Mouse (Mus musculus) mouse trophoblast stem cell (cell line): ENCODE data around the gene Insyn1.

Experiments used
- in situ Hi-C, 2 experiments: fragments of 300-500 bp; cut with MseI, MboI; formaldehyde crosslinking; loops; 2 replicates in 1 of 2; 3 replicates in 1 of 2; pipeline ENCODE4 v1.15.1; 2025

The Insyn1 gene

DNA sequence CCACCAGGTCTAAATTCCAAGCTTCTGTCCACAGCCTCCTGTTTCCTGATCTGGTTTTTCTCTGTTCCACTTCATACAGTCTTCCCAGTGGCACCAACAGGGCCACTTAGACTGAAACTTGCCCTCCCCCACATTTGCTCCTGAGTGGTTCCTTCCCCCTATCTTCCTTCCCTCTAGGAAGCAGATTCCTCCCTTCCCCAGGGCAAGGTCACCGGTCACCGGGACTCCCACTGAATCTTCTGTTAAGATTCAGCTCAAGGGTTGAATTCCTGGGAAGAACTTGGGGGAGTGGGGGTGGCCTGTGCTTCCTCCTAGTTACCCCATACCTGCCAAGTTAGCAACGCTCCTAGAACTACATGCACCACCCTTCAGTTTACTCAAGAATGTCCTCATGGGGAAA, 1.3 kb upstream of the Insyn1 start:
- in situ Hi-C loops, result no loop called here

DNA sequence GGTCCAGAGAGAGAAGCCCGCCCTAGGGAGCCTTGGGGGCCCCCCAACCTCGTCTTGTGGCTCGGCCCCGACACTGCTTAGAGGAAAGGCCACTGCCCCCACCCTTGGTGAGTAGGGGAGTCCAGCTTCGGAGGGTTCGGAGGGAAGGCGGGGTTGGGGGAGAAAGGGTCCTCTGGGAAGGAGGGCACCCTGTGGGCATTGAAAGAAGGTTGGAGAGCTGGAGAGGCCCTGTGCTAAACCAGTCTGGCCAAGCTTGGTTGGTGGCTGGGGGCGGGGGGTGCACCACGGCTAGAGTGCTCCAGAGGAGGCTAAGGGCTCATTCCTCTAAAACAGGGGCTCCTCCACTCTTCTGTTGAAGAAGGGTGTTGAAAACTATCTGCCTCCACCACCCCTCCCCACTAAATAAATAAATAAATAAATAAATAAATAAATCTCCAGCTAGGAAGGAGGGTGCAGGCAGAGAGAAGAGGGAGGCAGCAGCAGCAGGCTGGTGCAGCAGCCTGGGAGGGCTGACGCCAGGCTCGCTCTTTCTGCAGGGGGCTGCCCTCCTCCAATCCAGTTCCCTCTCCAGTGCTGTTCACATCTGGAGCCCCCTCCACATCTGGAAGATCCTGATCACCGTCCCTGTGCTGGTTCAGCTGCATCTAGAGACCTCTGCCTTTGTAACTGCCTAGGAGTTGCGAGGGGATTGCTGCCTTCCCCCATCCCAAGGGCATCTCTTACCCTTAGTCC, 896 bp downstream of the Insyn1 start:
- in situ Hi-C loops, result no loop called here

DNA sequence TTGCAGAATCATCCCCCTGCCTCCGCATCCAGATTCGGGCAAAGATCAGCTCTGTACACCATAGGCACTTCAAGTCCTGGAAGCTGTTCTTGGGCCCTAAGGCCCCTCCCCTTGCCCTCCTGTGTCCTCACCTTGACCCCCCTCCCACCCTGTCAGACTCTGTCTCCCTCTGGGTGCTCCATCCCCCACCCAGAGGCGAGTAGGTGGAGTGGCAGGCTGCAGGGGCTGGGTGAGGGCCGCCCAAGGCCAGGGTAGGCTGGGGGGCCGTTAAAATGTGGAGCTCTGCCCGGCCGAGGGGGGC, 1.4 kb downstream of the Insyn1 start:
- in situ Hi-C loops, result no loop called here

DNA sequence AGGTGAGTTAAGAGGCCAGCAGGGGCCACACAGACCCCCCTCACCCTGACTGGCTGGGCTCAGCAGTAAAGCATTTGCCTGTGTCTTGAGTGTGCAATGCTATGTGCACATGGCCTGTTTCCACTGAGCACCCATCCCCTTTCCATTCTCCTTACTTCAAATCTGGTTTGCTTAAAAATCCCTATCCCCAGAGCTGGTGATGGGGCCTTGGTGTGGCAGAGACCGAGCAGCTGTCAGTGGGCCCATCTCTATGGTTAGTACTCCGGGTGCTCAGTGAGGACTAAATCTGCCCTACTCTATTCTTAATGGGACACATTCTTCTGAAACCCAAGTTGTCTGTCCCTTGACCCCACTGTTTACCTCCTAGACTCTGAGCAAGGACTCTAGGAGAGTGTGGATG, 2.0 kb downstream of the Insyn1 start:
- in situ Hi-C loops, result no loop called here

DNA sequence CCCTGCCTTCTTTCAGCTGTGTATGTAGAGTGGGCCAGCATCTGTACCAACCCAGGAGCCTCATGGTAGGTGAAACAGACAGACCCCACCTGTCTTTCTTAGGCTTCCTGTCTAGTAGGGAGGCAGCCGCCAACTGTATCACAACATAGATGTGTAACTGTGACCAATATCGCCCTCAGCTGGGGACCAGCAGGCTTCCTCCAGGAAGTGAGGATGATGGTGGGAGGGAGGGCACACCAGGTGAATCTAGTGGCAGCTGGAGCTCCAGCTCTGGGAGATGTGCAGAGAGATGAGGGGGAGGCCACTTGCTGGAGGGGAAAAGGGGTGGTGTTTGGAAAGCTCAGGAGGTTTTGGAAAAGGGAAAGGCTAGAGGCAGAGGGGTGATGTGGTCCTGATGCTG, 6.6 kb downstream of the Insyn1 start:
- in situ Hi-C loops, result no loop called here

DNA sequence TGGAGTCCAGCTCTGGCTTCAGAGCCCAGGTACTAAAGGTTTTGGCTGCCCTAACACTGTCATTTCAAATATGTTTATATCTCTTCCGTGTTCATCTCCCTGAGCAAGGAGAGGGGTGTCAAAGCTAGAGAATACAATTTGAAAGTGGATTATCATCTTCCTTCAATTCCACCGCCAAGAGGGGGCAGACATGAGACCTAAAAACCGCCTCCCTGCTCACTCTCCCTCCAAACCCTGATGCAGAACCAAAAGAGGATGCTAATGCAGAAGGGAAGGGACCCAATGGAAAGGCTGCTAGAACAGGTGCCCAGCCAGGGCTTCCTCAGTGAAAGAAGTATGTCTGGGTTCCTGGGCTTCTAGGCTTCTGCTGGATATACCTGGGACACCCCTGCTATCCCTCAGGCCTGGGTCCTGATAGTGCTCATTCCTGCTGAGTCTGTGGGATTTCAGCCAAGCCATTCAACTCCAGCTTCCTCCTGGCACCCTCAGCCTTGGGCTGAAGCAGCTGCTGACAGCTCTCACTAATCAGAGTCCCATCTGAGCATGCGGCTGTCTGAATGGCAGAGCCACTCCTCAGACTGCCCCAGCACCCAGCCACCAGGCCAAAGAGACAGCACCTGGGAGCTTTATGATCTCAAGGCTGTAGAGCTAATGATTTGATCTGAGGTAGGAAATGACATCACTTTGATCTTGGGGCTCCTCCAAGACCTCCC, 8.2 kb downstream of the Insyn1 start:
- in situ Hi-C loops, result no loop called here

DNA sequence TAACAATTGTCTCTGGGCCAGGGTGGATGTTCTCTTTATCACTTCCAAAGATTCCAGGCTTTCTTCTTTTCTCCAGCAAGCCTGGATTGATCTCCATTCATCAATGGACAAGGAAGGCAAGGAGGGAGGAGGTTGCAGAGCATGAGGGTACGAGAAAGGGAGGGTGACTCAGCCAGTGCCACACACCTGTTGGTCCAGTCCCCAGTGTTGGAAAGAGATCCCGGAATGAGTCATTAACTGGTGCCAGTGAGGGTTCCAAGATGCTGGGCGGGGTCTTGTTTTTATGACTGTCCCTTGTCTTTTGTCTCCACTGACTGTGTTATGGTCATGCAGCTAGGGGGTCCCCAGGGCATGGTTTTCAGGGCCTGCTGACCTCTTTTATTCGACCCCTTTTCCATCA, 9.5 kb downstream of the Insyn1 start:
- in situ Hi-C loops, result no loop called here

DNA sequence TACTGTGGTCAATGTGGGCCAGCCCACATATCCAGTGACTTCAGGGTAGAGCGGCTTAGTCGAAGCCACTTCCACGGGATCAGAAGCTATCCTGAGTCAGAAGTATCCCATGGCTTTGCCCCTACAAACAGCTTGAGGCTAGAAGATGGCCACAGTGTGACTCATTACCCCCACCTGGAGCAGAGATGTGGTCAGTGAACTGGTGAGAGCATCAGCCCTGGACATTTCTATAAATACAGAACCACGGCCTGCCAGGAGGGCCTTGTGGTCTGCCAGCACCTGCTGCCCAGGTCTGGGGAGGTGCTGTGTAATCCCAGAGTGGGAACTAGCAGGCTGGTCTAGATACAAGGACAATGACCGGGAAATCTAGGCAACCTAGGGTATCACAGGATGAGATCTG, 12.5 kb downstream of the Insyn1 start:
- in situ Hi-C loops, result no loop called here

DNA sequence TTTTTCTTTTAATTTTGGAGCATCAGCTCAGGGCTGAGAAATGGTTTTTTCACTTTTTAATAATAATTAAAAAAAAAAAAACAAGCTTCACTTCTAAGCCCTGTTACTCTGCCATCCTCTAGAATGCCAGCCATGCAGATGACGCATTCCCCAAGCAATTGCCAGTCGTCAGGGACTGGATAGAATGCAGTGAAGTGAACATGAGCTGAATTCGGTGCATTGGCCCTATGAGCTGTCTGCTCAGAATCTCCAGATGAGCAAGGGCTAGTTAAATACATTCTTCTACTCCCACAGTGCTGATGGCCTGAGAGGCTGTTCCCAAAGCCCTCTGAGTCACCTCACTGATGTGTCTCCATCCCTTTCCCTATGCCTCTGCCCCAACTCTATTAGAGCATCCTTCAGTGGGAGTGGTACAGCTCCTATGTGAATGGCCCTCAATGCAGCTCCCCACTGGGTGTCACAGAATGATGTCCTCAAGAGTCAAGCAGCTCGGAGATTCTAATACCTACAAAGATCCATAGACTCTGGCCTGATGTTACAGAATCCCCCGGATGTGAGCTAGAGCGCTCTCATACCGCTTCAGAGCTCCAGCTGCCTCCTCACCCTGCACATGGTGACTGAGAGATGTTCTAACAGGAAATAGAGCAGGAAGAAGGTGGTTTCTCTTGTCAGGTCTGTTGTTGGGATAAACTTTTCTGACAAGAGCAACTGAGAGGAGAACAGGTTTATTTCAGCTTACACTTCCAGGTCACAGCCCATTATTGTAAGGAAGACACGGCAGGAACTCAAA, 19.0 kb downstream of the Insyn1 start:
- in situ Hi-C loops, result no loop called here

DNA sequence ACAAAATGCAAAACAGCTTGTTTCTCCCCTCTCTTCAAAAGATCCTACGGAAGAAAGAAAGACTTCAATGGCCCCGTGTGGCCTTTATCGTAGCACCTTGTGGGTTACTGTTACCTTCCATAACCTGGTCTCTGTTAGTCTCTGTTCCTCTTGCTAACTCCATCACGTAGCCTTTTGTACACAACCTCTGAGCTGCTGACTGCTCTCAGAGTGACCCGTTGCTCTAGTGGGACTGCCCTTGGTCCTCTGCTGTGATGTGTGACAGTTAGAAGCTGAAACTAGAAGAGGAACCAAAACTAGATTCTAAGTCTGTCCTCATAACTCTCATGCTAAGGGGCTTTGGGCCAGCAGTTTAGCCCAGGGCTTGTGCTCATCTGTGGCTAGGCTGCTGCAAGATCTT, 22.0 kb downstream of the Insyn1 start:
- in situ Hi-C loops, result no loop called here

DNA sequence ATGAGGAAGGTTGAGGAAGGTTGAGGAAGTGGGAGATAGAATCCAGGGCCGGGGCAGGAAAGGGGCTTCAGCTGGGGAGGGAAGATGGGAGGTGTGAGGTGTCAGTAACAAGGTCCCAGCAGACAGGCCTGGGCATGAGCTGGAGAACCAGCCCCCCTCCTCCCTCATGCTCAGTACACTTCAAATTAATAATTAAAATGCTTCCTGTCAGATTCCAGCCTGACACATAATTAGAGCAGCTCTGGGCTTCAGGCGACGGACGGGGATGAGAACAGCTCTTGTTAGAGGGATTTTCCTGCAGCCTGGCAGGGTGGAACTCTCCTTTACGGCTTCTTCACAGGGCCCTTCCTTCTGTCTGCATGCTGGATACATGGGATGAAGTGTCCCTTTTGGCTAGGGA, 25.3 kb downstream of the Insyn1 start:
- in situ Hi-C loops, result no loop called here

DNA sequence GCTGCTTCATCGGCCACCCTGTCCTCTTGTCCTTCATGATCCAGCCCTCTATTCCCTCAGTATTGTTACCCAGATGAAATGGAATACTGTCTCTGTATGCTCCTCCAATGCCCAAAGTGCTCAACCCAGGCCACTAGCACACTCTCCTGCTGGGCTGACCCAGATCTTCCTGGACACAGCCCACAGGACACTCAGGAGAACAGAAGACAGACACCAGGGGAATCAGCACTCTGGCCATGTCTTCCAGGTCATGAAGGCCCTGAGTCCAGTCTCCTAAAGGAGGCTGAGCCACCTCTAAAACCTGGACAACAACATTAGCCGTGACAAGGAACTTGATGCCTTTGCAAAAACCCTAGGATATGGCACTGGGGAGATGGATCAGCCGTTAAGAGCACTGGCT, 28.1 kb downstream of the Insyn1 start:
- in situ Hi-C loops, result no loop called here

DNA sequence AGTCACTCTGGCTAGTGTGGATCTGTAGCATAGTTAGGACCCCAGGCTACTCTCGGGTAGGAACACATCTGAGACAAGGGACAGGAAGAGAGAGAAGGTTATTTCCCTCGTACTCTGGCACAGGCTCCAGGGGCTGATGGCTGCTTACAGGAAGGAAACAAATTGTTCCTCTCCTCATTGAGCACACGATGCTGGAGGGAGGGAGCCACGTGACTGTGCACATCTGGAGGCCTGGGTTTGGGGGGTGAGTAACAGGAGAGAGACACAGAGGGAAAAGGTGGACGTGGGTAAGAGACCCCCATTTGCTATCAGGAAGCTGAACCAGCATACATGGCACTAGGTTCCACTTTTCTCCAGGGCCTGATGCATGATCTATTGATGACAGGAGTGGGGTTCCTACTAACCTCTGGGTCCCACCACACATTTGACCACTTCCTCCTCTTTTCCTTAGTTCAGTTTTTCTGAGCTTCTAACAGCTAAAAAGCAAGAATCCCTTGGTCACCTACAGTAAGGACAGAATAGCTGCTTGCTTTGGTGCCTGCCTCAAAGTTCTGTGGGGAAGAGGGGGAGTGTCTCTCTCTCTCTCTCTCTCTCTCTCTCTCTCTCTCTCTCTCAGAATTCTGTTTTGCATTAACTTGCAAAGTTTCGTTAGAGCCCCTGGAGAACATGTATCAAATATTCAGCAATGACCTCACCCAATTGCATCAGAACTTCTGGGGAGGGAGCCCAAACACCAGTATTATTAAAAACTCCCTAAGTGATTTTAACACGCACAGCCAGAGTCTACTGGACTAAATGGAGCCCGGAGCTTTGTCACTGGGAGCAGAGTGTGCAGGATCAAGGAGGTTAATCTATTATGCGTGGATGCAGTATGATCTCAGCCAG, 29.7 kb downstream of the Insyn1 start:
- in situ Hi-C loops, result no loop called here

DNA sequence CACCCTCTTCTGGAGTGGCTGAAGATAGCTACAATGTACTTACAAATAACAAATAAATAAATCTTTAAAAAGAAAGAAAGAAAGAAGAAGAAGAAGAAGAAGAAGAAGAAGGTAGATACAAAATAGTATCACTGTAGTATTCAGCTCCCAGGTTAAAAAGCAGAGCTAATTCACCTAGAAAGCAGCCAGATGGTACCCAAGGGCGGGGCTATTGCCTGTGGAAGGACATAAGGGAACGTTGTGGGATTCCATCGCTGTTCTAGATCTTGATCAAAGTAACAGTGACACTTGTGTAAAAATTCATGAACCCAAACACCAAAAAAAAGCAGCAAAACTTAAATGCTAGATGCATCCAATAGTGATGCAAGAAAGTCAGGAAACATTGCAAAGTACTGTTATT, 31.6 kb downstream of the Insyn1 start:
- in situ Hi-C loops, result no loop called here

DNA sequence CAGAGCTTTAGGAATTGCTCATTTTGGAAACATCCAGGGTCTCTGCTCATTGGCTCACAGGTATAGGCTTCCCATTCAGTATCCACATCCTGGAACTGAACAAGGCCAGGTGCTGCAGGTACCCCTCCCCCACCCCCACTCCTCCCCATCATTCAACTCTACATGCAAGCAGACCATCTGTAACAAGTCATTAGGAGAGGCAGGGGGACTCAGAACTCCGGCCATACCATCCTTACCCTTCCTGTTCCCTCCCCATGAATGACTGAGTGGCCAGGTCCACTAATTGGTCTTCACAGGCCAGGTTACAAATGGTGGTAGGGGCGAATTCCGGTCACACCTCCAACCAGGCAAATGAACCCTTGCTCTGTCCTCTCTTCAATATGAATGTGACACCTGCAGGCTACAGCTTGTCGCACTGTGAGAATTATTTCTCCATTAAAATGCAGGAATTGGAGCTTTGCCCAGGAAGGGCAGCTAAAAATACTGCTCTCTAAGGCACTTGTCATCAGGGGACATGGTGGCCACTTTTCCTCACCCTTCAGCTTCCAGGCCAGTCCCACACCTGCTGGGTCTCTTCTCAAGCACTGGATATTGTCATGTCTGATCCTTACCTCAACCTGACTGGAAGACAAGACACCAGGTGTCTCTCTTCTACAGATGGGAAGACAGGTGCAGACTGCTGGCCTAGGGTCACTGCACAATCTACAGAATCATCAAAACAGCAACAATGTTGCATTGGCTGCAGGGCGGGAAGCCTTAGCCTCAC, 32.6 kb downstream of the Insyn1 start:
- in situ Hi-C loops, result no loop called here

DNA sequence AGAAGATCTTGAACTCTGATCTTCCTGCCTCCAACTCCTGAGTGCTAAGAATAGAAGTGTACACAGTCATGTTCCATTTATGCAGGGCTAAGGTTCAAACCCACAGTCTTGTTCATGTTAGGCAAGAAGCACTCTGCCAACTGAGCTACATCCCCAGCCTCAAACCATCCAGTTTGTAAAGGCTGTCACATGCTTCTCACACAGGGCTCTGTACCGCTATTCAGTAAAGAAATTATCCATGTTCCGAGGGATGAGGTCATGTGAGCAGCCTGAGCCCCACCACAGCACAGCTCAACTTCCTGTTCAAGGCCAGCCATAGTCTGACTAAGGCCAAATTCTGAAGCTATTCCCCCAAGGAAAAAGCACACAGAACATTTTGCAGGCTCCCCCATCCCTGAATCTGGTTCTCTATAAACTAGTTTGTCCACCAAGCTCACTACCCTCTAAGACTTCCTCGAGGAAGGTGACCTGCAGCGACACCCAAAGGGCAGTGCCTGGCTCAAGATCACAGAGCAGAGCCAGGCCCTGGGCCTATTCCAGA, 33.5 kb downstream of the Insyn1 start:
- in situ Hi-C loops, result no loop called here

DNA sequence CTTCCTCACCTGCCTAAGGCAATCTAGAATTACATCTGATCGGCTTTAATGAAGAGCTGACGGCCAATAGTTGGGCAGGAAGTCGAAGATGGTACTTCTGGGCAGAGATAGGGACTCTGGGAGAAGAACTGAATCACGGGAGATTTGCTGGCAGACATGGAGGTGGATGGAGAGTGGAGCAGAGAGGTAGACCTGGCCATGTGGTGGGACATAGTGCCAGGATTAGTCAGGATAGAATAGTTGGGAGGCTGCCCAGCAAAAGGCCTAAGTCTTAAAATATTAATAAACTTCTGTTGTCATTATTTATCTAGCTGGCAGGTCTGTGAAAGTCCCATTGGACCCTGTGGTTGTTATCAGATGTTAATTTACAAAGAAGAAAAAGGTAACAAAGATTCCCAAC, 36.7 kb downstream of the Insyn1 start:
- in situ Hi-C loops, result no loop called here

DNA sequence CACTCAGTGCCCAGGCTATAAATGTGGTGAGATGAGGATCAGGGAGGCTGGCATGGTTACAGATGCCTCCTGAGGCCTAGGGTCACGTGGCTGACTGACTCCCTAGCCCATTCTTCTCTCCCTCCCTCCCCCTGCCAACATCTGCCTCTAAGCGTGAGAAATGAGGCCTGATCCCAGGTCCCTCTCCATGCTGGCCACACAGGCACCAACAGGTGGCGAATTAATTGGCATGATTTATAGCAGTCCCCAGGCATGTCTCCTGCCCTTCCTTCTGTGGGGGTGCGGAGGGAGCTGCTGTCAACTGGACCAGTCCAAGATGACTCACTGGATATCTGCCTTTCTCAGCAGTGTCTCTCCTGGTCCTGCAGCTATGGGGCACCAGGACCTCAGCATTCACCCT, 39.4 kb downstream of the Insyn1 start:
- in situ Hi-C loops, result no loop called here

DNA sequence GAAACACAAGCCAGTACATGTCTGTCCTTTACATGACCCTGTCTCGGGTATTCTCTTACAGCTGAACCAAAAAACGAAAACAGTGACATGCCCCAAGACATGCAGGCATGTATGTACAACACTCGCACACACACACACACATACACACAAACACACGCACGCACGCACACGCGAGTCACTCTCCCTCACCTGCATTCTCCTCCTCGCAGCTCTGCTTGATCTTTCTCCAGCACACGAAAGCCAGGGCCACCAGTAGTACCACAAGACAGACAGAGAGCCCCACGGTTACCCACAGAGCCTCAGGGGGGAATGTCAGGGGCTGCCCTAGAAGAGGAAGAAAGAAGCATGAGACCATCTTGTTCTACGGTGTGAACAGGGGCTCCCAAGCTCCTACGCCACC, 42.0 kb downstream of the Insyn1 start:
- in situ Hi-C loops, result no loop called here

DNA sequence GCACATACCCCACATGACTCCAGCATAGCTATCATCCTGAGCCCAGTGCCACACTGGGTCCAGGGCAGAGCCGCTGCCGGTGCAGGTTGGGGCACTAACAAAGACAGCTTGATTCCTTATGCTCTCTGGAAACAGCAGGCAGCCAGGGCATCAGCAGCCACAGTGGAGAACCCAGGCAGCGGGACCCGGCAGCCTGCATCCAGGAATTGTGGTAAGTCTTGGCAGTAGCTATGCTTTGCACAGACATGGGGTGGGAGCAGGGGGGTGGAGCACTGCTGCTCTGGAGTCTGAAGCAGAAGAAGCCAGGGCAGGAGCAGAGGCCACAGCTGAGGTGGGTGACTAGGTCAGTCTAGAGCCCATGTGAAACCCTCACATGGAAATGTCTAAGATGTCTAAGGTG, 43.8 kb downstream of the Insyn1 start:
- in situ Hi-C loops, result no loop called here

DNA sequence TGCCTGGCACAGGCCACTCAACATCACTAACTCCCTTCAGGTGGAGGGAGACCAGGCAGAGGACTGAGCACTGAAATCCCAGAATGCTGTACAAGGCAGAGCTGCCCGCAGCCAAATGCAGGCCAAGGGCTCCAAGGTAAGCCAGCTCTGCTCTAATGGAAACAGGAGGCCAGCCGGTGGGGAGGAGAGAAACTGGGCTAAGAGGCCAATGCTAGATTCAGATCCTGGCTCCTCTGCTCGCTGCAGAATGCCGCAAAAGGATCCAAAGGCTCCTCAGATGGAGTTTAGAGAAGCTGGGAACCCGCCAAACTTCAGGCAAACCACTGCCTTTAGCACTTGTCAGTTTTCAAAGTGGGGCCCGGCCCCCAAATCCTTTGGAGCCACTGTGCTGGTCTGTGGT, 44.9 kb downstream of the Insyn1 start:
- in situ Hi-C loops, result no loop called here
